Mouse (Mus musculus) stomach, embryonic 16.5 days (tissue): Measurements from ENCODE around the gene Foxj2. TPM values are rescaled to one million over a fixed set of nuclear protein-coding genes. Genes with fewer than 3 reads are reported as not detected.

Experiments used
- ATAC-seq: fragments of 200-750 bp; cut with Nextera tagmentation; 2 replicates; pipeline ENCODE4 v1.8.0; 2017; ENCODE audit warnings: moderate number of reproducible peaks, moderate TSS enrichment; ENCODE audit not compliant: insufficient read depth, low FRiP score
- H3K27ac ChIP-seq: fragments of 300-500 bp; sonication (generic); 2 replicates; pipeline ENCODE4 v1.5.1; 2014; ENCODE audit warnings: low read length
- H3K27me3 ChIP-seq: fragments of 300-500 bp; sonication (generic); 2 replicates; pipeline ENCODE4 v1.6.1; 2014; ENCODE audit warnings: low read length, control low read depth, mixed read lengths; ENCODE audit not compliant: control insufficient read depth, insufficient read depth
- H3K36me3 ChIP-seq: fragments of 300-500 bp; sonication (generic); 2 replicates; pipeline ENCODE4 v1.6.1; 2014; ENCODE audit warnings: low read length; ENCODE audit not compliant: control insufficient read depth, insufficient read depth
- H3K4me1 ChIP-seq: fragments of 300-500 bp; sonication (generic); 2 replicates; pipeline ENCODE4 v1.6.1; 2014; ENCODE audit warnings: low read length, control low read depth, mixed read lengths; ENCODE audit not compliant: control insufficient read depth, insufficient read depth
- H3K4me2 ChIP-seq: fragments of 300-500 bp; sonication (generic); 2 replicates; pipeline ENCODE4 v1.6.1; 2014; ENCODE audit warnings: low read depth, low read length, mixed read lengths
- H3K4me3 ChIP-seq: fragments of 300-500 bp; sonication (generic); replicated peaks from 2 replicates; pipeline ENCODE4 v1.5.1; 2014; ENCODE audit warnings: mild to moderate bottlenecking, low read length
- H3K9ac ChIP-seq: fragments of 300-500 bp; sonication (generic); 2 replicates; pipeline ENCODE4 v1.6.1; 2014; ENCODE audit warnings: low read length
- H3K9me3 ChIP-seq: fragments of 300-500 bp; sonication (generic); replicated peaks from 2 replicates; pipeline ENCODE4 v1.6.1; 2016; ENCODE audit warnings: low read length, control low read depth; ENCODE audit not compliant: control insufficient read depth
- WGBS: fragments of 180-500 bp; shearing (Covaris S2); extraction: QIAGEN DNeasy Blood & Tissue Kit; methylation state at CpG from one replicate; pipeline ENCODE4 v1.1.7; 2014; 5-methylcytosine and 5-hydroxymethylcytosine counted together
- microRNA-seq: library from miRNA; unstranded; fragments of <30 nt; microRNA quantifications from one replicate; pipeline ENCODE4, GENCODE M21; 2016
- polyA plus RNA-seq: library from polyadenylated mRNA; unstranded; fragments of >200 nt; fragmentation: Nextera tagmentation; extraction: Ambion mirVana; gene quantifications from 2 replicates; pipeline ENCODE4 v1.2.1, GENCODE M21; 2015

The Foxj2 gene
- polyA plus RNA-seq, 1 experiment from 2014 or later, result 5.9 TPM

DNA sequence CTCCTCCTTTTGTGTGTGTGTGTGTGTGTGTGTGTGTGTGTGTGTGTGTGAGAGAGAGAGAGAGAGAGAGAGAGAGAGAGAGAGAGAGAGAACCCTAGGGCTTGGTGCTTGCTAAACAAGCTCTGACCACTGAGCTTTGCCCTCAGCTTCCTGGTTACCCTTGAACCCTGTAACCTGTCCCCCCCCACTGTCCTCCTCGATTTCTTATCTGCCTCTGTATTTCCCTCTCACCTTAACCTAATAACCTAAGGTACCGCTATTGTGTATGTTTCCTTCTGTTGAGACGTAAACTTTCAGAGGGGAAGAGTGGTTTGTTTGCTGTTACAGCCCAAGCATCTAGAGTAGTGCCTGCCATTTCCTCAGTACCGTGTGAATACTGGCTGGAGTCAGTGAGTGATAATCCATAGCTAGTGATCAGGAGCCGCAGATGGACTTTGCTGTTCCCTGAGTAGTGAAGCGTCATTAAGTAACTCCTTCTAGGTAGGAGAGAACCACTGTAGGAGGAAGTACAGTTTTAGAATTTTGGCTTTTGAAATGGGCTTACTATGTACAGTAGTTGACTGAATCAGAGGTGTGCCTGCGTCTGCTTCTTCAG lies 59.5 kb downstream of the Foxj2 start:
- Histone ChIP-seq H3K4me2 (no peak overlapping the region), H3K27me3 (no peaks in the 10 kb centered on the region), H3K36me3 (peaks cover 13% of the 10 kb centered on the region), H3K9me3 (no peaks in the 10 kb centered on the region), H3K9ac (no peak overlapping the region), H3K4me3 (no peak overlapping the region), H3K27ac (no peak overlapping the region), H3K4me1 (peaks cover 9% of the 10 kb centered on the region)
- WGBS, result 78% methylated on average over 7 of the region's 7 CpGs
- ATAC-seq, result no peak

DNA sequence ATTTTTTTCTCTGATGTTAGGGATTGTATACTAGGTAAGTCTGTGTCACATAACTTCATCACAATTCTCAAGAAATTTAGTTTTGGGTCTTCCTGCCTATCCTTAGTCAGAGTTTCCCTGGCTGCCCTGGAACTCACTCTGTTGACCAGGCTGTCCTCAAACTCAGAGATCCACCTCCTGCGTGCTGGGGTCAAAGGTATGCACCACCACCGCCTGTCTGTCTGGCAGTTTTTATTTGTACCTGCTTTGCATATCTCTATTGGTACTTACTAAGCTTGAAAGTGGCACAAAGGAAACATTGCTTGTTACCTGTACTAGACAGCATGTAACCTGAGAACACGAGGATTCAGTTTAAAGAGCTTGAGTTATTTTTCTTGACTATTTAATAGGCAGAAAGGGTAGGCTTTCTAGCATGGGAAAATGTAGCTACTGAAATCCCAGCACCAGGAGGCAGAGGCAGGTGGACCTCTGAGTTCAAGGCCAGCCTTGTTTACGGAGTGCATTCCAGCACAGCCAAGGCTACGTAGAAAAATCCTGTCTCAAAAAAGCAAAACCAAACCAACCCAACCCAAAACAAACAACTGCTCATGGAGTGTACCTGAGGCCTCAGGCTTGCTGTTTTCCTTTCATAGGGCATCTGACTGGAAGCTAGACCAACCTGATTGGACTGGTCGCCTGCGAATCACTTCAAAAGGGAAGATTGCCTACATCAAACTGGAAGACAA lies 60.2 kb downstream of the Foxj2 start:
- H3K9me3 ChIP-seq, result no peaks in the 10 kb centered on the region
- H3K27ac ChIP-seq, result no peak overlapping the region
- WGBS, result 67% methylated on average over 7 of the region's 7 CpGs
- no peak overlapping the region for H3K4me3 ChIP-seq
- H3K9ac ChIP-seq, result no peak overlapping the region
- H3K4me2 ChIP-seq, result no peak overlapping the region
- H3K27me3 ChIP-seq, result no peaks in the 10 kb centered on the region
- peaks cover 13% of the 10 kb centered on the region for H3K36me3 ChIP-seq
- no peak for ATAC-seq
- H3K4me1 ChIP-seq, result peaks cover 9% of the 10 kb centered on the region

DNA sequence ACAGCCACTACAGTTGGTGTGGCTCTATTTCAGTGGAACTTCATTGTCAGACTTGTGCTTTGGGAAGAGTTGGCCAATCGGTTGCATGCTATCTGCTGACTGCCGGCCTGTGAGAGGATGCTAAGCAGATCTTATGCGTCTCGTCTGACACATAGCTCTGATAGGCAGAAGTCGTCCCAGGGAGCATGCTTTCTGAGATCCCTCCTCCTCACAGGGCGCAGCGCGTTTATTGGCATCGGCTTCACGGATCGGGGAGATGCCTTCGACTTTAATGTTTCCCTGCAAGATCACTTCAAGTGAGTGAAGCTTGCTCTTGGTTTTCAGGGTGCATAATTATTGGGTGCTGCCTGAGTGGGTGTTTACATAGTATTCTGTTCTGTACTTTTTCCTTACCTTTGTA lies 61.6 kb downstream of the Foxj2 start:
- WGBS, result 94% methylated on average over 12 of the region's 12 CpGs
- no peak for ATAC-seq
- H3K9me3 ChIP-seq, result no peaks in the 10 kb centered on the region
- H3K36me3 ChIP-seq, result peaks cover 16% of the 10 kb centered on the region
- no peak overlapping the region for H3K9ac ChIP-seq
- H3K27ac ChIP-seq, result no peak overlapping the region
- no peaks in the 10 kb centered on the region for H3K27me3 ChIP-seq
- H3K4me1 ChIP-seq, result no peaks in the 10 kb centered on the region
- H3K4me3 ChIP-seq, result no peak overlapping the region
- H3K4me2 ChIP-seq, result no peak overlapping the region

DNA sequence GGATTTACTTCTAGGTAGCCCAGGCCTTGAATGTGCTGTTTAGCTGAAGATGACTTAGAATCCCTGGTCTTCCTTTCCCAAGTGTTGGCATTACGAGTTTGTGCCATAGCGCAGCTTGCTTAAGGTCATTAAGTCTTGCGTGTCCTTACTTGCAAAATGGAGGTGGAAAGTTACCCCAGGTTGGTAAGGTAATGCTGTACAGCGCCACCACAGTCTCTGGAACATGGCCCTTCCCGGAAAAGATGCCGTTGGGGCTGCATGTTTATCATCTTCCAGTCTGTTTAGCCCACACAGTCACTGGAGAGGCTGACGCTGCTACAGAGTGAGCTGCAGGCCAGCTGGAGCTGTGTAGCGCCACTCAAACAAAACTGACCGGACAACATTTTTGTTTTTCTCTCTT lies 63.9 kb downstream of the Foxj2 start:
- no peak for ATAC-seq
- no peaks in the 10 kb centered on the region for H3K27me3 ChIP-seq
- no peaks in the 10 kb centered on the region for H3K4me1 ChIP-seq
- no peak overlapping the region for H3K27ac ChIP-seq
- WGBS, result 90% methylated on average over 9 of the region's 9 CpGs
- H3K4me2 ChIP-seq, result no peak overlapping the region
- H3K36me3 ChIP-seq, result peaks cover 38% of the 10 kb centered on the region
- H3K9me3 ChIP-seq, result no peaks in the 10 kb centered on the region
- H3K9ac ChIP-seq, result no peak overlapping the region
- H3K4me3 ChIP-seq, result no peak overlapping the region

DNA sequence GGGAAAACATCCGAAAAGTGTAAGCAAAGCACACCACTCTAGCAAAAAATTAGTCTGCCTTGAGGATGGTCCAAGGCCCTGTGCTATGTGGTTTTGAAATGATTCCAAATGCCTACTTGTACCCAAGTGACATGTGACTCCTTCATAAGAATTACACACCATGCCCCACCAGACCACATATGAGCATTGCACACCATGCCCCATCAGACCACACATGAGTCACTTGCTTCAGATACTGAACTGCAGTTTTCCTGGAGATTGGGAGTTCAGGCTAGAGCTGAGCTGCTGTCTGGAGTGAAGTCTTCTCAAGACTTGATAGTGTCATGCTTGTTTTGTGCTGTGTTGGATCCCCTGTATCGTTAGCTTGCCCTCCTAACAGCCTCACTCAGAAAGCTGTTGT lies 69.9 kb downstream of the Foxj2 start:
- ATAC-seq, result no peak
- H3K4me2 ChIP-seq, result no peak overlapping the region
- 85% methylated on average over 2 of the region's 2 CpGs for WGBS
- no peaks in the 10 kb centered on the region for H3K27me3 ChIP-seq
- peaks cover 25% of the 10 kb centered on the region for H3K36me3 ChIP-seq
- no peak overlapping the region for H3K4me3 ChIP-seq
- H3K9me3 ChIP-seq, result no peaks in the 10 kb centered on the region
- H3K4me1 ChIP-seq, result no peaks in the 10 kb centered on the region
- H3K9ac ChIP-seq, result no peak overlapping the region
- H3K27ac ChIP-seq, result no peak overlapping the region

DNA sequence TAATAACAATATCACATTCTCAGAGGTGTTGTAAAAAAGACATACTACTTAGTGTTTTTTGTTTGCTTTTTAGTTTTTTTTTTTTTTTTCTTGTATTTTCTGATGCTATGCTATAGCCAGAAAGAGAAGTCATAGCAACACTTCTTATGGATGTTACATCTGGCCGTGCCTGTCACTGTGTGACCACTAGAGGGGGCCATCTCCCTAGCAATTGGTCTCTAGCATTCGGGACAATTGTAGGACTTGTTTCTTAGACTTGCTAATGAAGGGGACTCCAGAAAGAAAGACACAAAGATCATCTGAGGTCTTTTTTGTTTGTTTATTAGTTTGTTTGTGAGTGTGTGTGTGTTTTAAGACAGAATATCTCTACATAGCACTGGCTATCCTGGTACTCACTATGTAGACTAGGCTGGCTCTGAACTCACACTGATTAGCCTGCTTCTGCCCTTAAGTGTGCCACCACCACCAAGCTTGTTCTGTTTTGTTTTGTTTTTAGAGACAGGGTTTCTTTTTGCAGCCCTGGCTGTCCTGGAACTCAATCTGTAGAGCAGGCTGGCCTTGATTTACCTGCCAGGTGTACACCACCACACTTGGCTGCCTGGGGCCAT lies 72.8 kb downstream of the Foxj2 start:
- 5% methylated on average over 2 of the region's 2 CpGs for WGBS
- Histone ChIP-seq H3K4me2 (no peak overlapping the region), H3K27ac (no peak overlapping the region), H3K9me3 (no peaks in the 10 kb centered on the region), H3K36me3 (peaks cover 14% of the 10 kb centered on the region), H3K27me3 (no peaks in the 10 kb centered on the region), H3K4me3 (no peak overlapping the region), H3K4me1 (no peaks in the 10 kb centered on the region), H3K9ac (no peak overlapping the region)
- no peak for ATAC-seq

Small RNA genes within 50 kb of the gene (microRNA-seq; reads per million reads assigned to microRNA genes)
- gene Mir7231, result not detected

Other genes starting within 250 kb of the Foxj2 start
- 6.1 and 6.2 TPM in 2 replicates for gene Apobec1, start 217.5 kb upstream of the Foxj2 start, polyA plus RNA-seq
- gene Gdf3, start 209.8 kb upstream of the Foxj2 start, polyA plus RNA-seq, result 0.14 and 0.18 TPM in 2 replicates
- not detected in 2 replicates for gene Dppa3, start 193.5 kb upstream of the Foxj2 start, polyA plus RNA-seq
- gene Nanog, start 112.4 kb upstream of the Foxj2 start, polyA plus RNA-seq, result 0.14 and 0.22 TPM in 2 replicates
- gene Slc2a3, start 18.3 kb upstream of the Foxj2 start, polyA plus RNA-seq, result 11.2 and 12.1 TPM in 2 replicates
- 2.5 and 3.2 TPM in 2 replicates for gene C3ar1, start 36.2 kb downstream of the Foxj2 start, polyA plus RNA-seq
- gene Necap1, start 54.6 kb downstream of the Foxj2 start, polyA plus RNA-seq, result 58.6 and 58.8 TPM in 2 replicates
- 5.7 and 6.8 TPM in 2 replicates for gene Clec4a1, start 101.9 kb downstream of the Foxj2 start, polyA plus RNA-seq
- 5.5 and 6.8 TPM in 2 replicates for gene Clec4a3, start 132.6 kb downstream of the Foxj2 start, polyA plus RNA-seq
- not detected in 2 replicates for gene Clec4a4, start 170.5 kb downstream of the Foxj2 start, polyA plus RNA-seq
- not detected in 2 replicates for gene Clec4b1, start 230.0 kb downstream of the Foxj2 start, polyA plus RNA-seq